ENCODE assay signal across 7 mouse cellular contexts in genomic region chr4:120825577-120826326, GRCm38 (mm10). TPM values are rescaled to one million over a fixed set of nuclear protein-coding genes. Genes with fewer than 3 reads are reported as not detected.
DNase-seq lines count a peak whose midpoint lies in the region; ATAC-seq lines count a peak whose summit lies in the region.

No protein-coding gene starts in this region.

- no peaks in the 10 kb centered on the region for H3K9me3 ChIP-seq in embryonic facial prominence, embryonic 11.5 days (replicated peaks; ENCODE audit: control insufficient read depth, low read length)
- H3K9me3 ChIP-seq in limb, embryonic 10.5 days (replicated peaks): no peaks in the 10 kb centered on the region
- H3K9me3 ChIP-seq in midbrain, embryonic 13.5 days: no peaks in the 10 kb centered on the region

- DNase-seq in adrenal gland, postnatal 14 days: peak; percentile 99
- peak; percentile 100 for DNase-seq in embryonic facial prominence, embryonic 11.5 days (ENCODE audit: low spot score)
- DNase-seq in kidney, adult 11 months: peak; percentile 97
- peak; percentile 98 for DNase-seq in limb, embryonic 10.5 days (ENCODE audit: low spot score)
- DNase-seq in spleen, adult 12 weeks (ENCODE audit: low spot score): peak; percentile 95

- 1% methylated on average over 36 of the region's 55 CpGs for WGBS in embryonic facial prominence, embryonic 11.5 days
- WGBS in limb, embryonic 10.5 days: under 1% methylated on average over 55 of the region's 55 CpGs
- under 1% methylated on average over 48 of the region's 55 CpGs for WGBS in midbrain, embryonic 13.5 days

- H3K27ac ChIP-seq in embryonic facial prominence, embryonic 11.5 days (replicated peaks; ENCODE audit: low read depth, low read length): peak overlapping the region; percentile 99
- H3K27ac ChIP-seq in limb, embryonic 10.5 days: peak overlapping the region; percentile 100
- peak overlapping the region; percentile 100 for H3K27ac ChIP-seq in midbrain, embryonic 13.5 days

- no peaks in the 10 kb centered on the region for H3K36me3 ChIP-seq in embryonic facial prominence, embryonic 11.5 days (replicated peaks; ENCODE audit: control insufficient read depth, insufficient read depth, low read depth, low read length)
- H3K36me3 ChIP-seq in limb, embryonic 10.5 days: peaks cover 8% of the 10 kb centered on the region
- H3K36me3 ChIP-seq in midbrain, embryonic 13.5 days: no peaks in the 10 kb centered on the region

- no peaks in the 10 kb centered on the region for H3K27me3 ChIP-seq in embryonic facial prominence, embryonic 11.5 days (ENCODE audit: control insufficient read depth, insufficient read depth, low read length)
- no peaks in the 10 kb centered on the region for H3K27me3 ChIP-seq in limb, embryonic 10.5 days (ENCODE audit: low read depth, poor library complexity, severe bottlenecking)
- H3K27me3 ChIP-seq in midbrain, embryonic 13.5 days: no peaks in the 10 kb centered on the region

- peak overlapping the region; percentile 68 for H3K4me2 ChIP-seq in embryonic facial prominence, embryonic 11.5 days (ENCODE audit: low read depth, low read length)
- H3K4me2 ChIP-seq in midbrain, embryonic 13.5 days (replicated peaks): peak overlapping the region; percentile 64

- no peaks in the 10 kb centered on the region; the same call in 1 of the 2 replicates for H3K4me1 ChIP-seq in embryonic facial prominence, embryonic 11.5 days (ENCODE audit: control insufficient read depth, insufficient read depth, low read length)
- peaks cover 12% of the 10 kb centered on the region for H3K4me1 ChIP-seq in limb, embryonic 10.5 days
- peaks cover 22% of the 10 kb centered on the region for H3K4me1 ChIP-seq in midbrain, embryonic 13.5 days (replicated peaks)

- ATAC-seq in embryonic facial prominence, embryonic 11.5 days (replicated peaks; ENCODE audit: insufficient number of reproducible peaks, low FRiP score, low TSS enrichment, low read depth): peak; percentile 93
- ATAC-seq in granulocyte monocyte progenitor cell, adult 5-6 weeks (replicated peaks; ENCODE audit: poor library complexity, severe bottlenecking): peak; percentile 88
- ATAC-seq in midbrain, embryonic 13.5 days: peak; percentile 93

- peak overlapping the region; percentile 78 for H3K4me3 ChIP-seq in embryonic facial prominence, embryonic 11.5 days (ENCODE audit: low read depth, low read length)
- peak overlapping the region; percentile 85 for H3K4me3 ChIP-seq in limb, embryonic 10.5 days
- peak overlapping the region; percentile 72 for H3K4me3 ChIP-seq in midbrain, embryonic 13.5 days (replicated peaks)

- peak overlapping the region; percentile 100 for H3K9ac ChIP-seq in embryonic facial prominence, embryonic 11.5 days (replicated peaks; ENCODE audit: low read length)
- peak overlapping the region; percentile 99 for H3K9ac ChIP-seq in midbrain, embryonic 13.5 days (replicated peaks)

RNA-seq across cellular contexts. Expression of gene Nfyc, which starts 5.6 kb away (rescaled TPM):
- 58.8 and 74.3 TPM in 2 replicates for total RNA-seq in adrenal gland, postnatal 14 days (2021)
- polyA plus RNA-seq in embryonic facial prominence, embryonic 11.5 days (2014; fragmentation: Nextera tagmentation; extraction: Ambion mirVana): 137 and 139 TPM in 2 replicates
- total RNA-seq in granulocyte monocyte progenitor cell, adult 5-6 weeks (2014; fragmentation: Nextera tagmentation): 24.9 and 53.4 TPM in 2 replicates
- total RNA-seq in granulocyte monocyte progenitor cell, adult 5-6 weeks (2017): 45.1 and 61.6 TPM in 2 replicates
- 129 TPM in 2 replicates for polyA plus RNA-seq in limb, embryonic 10.5 days (2016; fragmentation: Nextera tagmentation; extraction: Ambion mirVana)
- 87.1 and 88.8 TPM in 2 replicates for polyA plus RNA-seq in midbrain, embryonic 13.5 days (2015; fragmentation: Nextera tagmentation; extraction: Ambion mirVana)

RNA-seq across cellular contexts. Expression of gene Rims3, which starts 28.9 kb away (rescaled TPM):
- total RNA-seq in adrenal gland, postnatal 14 days (2021): 7.2 and 7.3 TPM in 2 replicates
- 1.8 and 2.4 TPM in 2 replicates for polyA plus RNA-seq in embryonic facial prominence, embryonic 11.5 days (2014; fragmentation: Nextera tagmentation; extraction: Ambion mirVana)
- total RNA-seq in granulocyte monocyte progenitor cell, adult 5-6 weeks (2014; fragmentation: Nextera tagmentation): not detected in 2 replicates
- not detected in 2 replicates for total RNA-seq in granulocyte monocyte progenitor cell, adult 5-6 weeks (2017)
- 0.24 and 0.39 TPM in 2 replicates for polyA plus RNA-seq in limb, embryonic 10.5 days (2016; fragmentation: Nextera tagmentation; extraction: Ambion mirVana)
- polyA plus RNA-seq in midbrain, embryonic 13.5 days (2015; fragmentation: Nextera tagmentation; extraction: Ambion mirVana): 9.8 and 11.0 TPM in 2 replicates

Comparison
In these comparisons a context has a peak if more than half of its experiments do, and no peak if none do; other contexts are left out.
1. Peak in every context shown above with its lines: DNase-seq, ATAC-seq, H3K4me3 ChIP-seq and H3K27ac ChIP-seq.